Mouse (Mus musculus): ENCODE measurements at regions not wholly inside any gene's neighbourhood (a gene's known extent, or its start where the extent isn't known, plus 50 kb on each side); places are given as distances from the start of the nearest gene placed in this dataset.

DNA sequence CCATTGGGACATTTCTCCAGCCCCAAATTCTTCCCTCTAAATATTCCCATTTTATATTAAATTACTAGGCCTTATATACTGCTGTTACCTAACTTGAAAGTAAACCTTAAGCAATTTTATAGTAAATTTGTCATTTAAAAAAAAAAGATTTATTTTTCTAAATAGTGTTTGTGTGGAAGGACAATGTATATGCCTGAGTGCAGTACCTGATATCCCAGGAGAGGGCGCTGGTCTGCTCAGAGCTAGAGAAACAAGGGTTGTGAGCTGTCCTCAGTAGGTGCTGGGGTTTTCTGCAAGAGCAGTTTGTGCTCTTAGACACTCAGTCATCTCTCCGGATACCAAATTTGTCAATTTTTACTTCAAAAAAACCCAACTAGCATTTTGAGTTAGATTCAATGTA is 224.4 kb upstream of the Tshz3 start:
- H3K4me3 ChIP-seq (ENCODE audit: low read depth, low read length) = no peak overlapping the region
- TF ChIP-seq CTCF (IDR thresholded peaks at IDR 0.05; ENCODE audit: low read depth, low read length) (peak; percentile 17), EP300 (IDR thresholded peaks at IDR 0.05; ENCODE audit: insufficient read depth, low read depth, low read length) (no peak), POLR2A (IDR thresholded peaks at IDR 0.05; ENCODE audit: insufficient read depth, low read length) (no peak)
- H3K9ac ChIP-seq (ENCODE audit: low read depth, poor library complexity, severe bottlenecking) = no peak overlapping the region
- H3K4me1 ChIP-seq (ENCODE audit: control insufficient read depth, insufficient read depth, low read length) = no peaks in the 10 kb centered on the region
- H3K9me3 ChIP-seq (replicated peaks; ENCODE audit: control insufficient read depth, insufficient read depth, low read length, poor library complexity, severe bottlenecking) = no peaks in the 10 kb centered on the region
- no peaks in the 10 kb centered on the region for H3K27me3 ChIP-seq (ENCODE audit: control insufficient read depth, insufficient read depth, low read length, poor library complexity, severe bottlenecking)
- H3K27ac ChIP-seq (ENCODE audit: insufficient read depth, low read length) = no peak overlapping the region
- H3K36me3 ChIP-seq (ENCODE audit: control insufficient read depth, insufficient read depth, low read length, poor library complexity, severe bottlenecking) = no peaks in the 10 kb centered on the region

DNA sequence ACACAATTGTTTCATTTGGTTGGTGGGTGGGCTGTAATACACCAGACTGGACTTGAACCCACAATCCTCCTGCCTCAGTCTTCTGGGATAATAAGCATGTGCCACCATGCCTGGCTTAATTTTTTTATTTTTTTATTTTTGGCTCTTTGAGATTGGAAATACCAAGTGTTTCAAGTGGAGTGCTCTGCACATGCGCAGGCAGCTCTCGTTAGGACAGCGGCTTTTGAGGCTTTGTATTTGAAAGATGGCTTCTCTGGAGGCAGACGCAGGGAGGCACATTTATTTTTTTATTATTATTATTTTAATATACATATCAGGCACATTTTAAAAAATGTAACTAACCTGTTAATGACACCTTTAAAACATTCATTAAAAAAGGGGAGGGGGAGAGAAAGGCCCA is 221.5 kb upstream of the Tshz3 start:
- H3K9ac ChIP-seq (ENCODE audit: low read depth, poor library complexity, severe bottlenecking) = no peak overlapping the region
- H3K4me1 ChIP-seq (ENCODE audit: control insufficient read depth, insufficient read depth, low read length) = no peaks in the 10 kb centered on the region
- no peak overlapping the region for H3K27ac ChIP-seq (ENCODE audit: insufficient read depth, low read length)
- no peak overlapping the region for H3K4me3 ChIP-seq (ENCODE audit: low read depth, low read length)
- TF ChIP-seq POLR2A (IDR thresholded peaks at IDR 0.05; ENCODE audit: insufficient read depth, low read length) (no peak), CTCF (IDR thresholded peaks at IDR 0.05; ENCODE audit: low read depth, low read length) (no peak), EP300 (IDR thresholded peaks at IDR 0.05; ENCODE audit: insufficient read depth, low read depth, low read length) (no peak)
- no peaks in the 10 kb centered on the region for H3K36me3 ChIP-seq (ENCODE audit: control insufficient read depth, insufficient read depth, low read length, poor library complexity, severe bottlenecking)
- no peaks in the 10 kb centered on the region for H3K27me3 ChIP-seq (ENCODE audit: control insufficient read depth, insufficient read depth, low read length, poor library complexity, severe bottlenecking)
- no peaks in the 10 kb centered on the region for H3K9me3 ChIP-seq (replicated peaks; ENCODE audit: control insufficient read depth, insufficient read depth, low read length, poor library complexity, severe bottlenecking)

DNA sequence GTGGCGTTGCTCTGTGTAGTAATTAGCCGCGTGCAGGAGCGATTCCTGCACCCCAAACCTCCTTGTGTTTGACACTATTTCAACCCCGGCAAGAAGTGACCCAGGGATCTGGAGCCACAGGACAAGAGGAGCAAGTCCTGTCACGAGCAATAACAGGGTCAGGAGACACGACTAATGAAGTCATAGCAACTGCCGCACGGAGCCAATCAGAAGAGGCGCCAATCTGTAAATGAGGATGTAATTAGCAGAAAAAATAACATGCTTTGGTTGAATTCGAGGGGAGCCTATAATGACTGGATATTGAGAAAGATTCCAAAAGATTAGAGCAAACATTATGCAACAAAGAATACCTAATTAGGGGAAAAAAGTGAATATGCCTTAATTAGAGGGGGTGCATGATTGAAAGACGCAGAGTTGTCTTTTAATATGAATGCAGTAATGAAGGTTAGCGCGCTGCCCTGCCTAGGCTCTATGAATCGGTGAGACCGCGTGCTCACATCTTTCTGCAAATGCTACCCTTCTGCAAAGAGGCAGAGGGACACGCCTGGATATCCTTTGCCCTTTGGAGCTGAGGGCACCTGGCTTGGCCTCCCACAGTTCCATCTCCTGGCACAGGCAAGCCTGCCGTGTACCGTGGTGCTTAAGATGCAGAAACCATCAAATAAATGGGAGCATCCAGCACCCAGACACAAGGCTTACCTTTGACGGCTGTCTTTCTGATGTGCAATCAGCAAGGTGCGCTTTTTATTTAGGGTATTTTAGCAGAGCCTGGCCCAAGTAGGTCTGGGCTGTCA is 220.9 kb upstream of the Tshz3 start:
- no peak overlapping the region for H3K27ac ChIP-seq (ENCODE audit: insufficient read depth, low read length)
- no peaks in the 10 kb centered on the region for H3K27me3 ChIP-seq (ENCODE audit: control insufficient read depth, insufficient read depth, low read length, poor library complexity, severe bottlenecking)
- TF ChIP-seq POLR2A (IDR thresholded peaks at IDR 0.05; ENCODE audit: insufficient read depth, low read length) = no peak
- TF ChIP-seq CTCF (IDR thresholded peaks at IDR 0.05; ENCODE audit: low read depth, low read length) = no peak
- TF ChIP-seq EP300 (IDR thresholded peaks at IDR 0.05; ENCODE audit: insufficient read depth, low read depth, low read length) = no peak
- H3K9me3 ChIP-seq (replicated peaks; ENCODE audit: control insufficient read depth, insufficient read depth, low read length, poor library complexity, severe bottlenecking) = no peaks in the 10 kb centered on the region
- no peak overlapping the region for H3K4me3 ChIP-seq (ENCODE audit: low read depth, low read length)
- no peaks in the 10 kb centered on the region for H3K36me3 ChIP-seq (ENCODE audit: control insufficient read depth, insufficient read depth, low read length, poor library complexity, severe bottlenecking)
- H3K9ac ChIP-seq (ENCODE audit: low read depth, poor library complexity, severe bottlenecking) = no peak overlapping the region
- no peaks in the 10 kb centered on the region for H3K4me1 ChIP-seq (ENCODE audit: control insufficient read depth, insufficient read depth, low read length)

DNA sequence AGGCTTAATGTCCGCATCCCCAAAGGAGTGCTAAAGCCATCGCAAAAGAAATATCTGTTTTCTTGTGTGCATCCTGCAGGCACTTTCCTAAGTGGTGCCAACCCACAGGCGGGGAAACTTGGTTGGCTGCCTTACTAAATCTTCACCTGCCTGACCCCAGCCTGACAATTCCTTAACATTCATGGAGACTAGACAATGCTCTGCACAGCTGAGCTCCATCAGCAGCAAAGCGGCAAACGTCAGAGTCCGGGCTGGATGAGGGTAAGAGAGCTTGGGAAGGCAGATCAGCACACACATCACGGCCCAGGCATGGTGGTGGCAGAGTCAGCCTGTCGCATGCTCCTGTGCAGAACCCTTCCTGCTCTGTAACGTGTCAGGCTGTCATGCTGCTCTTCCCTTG is 209.8 kb upstream of the Tshz3 start:
- Histone ChIP-seq H3K27me3 (ENCODE audit: control insufficient read depth, insufficient read depth, low read length, poor library complexity, severe bottlenecking) (no peaks in the 10 kb centered on the region), H3K27ac (ENCODE audit: insufficient read depth, low read length) (no peak overlapping the region), H3K4me1 (ENCODE audit: control insufficient read depth, insufficient read depth, low read length) (no peaks in the 10 kb centered on the region), H3K9ac (ENCODE audit: low read depth, poor library complexity, severe bottlenecking) (no peak overlapping the region), H3K4me3 (ENCODE audit: low read depth, low read length) (no peak overlapping the region), H3K36me3 (ENCODE audit: control insufficient read depth, insufficient read depth, low read length, poor library complexity, severe bottlenecking) (no peaks in the 10 kb centered on the region), H3K9me3 (replicated peaks; ENCODE audit: control insufficient read depth, insufficient read depth, low read length, poor library complexity, severe bottlenecking) (no peaks in the 10 kb centered on the region)
- TF ChIP-seq CTCF (IDR thresholded peaks at IDR 0.05; ENCODE audit: low read depth, low read length) (no peak), POLR2A (IDR thresholded peaks at IDR 0.05; ENCODE audit: insufficient read depth, low read length) (no peak), EP300 (IDR thresholded peaks at IDR 0.05; ENCODE audit: insufficient read depth, low read depth, low read length) (no peak)

DNA sequence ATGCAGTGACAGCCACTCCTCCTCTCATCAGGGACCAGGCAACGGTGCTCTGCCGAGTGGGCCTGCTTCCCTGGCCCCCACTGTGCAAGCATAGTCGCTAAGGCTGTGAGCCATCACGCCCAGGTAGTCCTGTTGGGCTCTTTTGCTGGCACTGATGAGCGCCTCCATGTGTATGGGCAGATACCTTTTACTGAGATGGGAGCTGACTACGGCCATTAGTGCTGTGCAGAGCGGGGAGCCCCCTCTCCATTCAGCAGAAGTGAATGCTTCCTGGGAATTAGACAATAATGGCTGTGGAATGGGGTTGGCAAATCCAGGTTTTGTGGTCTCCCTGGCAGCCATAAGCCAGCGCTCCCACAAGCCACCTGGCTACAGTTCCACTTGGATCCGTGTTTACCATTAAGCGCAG is 206.7 kb upstream of the Tshz3 start:
- H3K36me3 ChIP-seq (ENCODE audit: control insufficient read depth, insufficient read depth, low read length, poor library complexity, severe bottlenecking) = no peaks in the 10 kb centered on the region
- TF ChIP-seq EP300 (IDR thresholded peaks at IDR 0.05; ENCODE audit: insufficient read depth, low read depth, low read length) = no peak
- no peak for TF ChIP-seq CTCF (IDR thresholded peaks at IDR 0.05; ENCODE audit: low read depth, low read length)
- no peak for TF ChIP-seq POLR2A (IDR thresholded peaks at IDR 0.05; ENCODE audit: insufficient read depth, low read length)
- no peaks in the 10 kb centered on the region for H3K27me3 ChIP-seq (ENCODE audit: control insufficient read depth, insufficient read depth, low read length, poor library complexity, severe bottlenecking)
- no peak overlapping the region for H3K4me3 ChIP-seq (ENCODE audit: low read depth, low read length)
- H3K27ac ChIP-seq (ENCODE audit: insufficient read depth, low read length) = no peak overlapping the region
- H3K9me3 ChIP-seq (replicated peaks; ENCODE audit: control insufficient read depth, insufficient read depth, low read length, poor library complexity, severe bottlenecking) = no peaks in the 10 kb centered on the region
- H3K9ac ChIP-seq (ENCODE audit: low read depth, poor library complexity, severe bottlenecking) = no peak overlapping the region
- no peaks in the 10 kb centered on the region for H3K4me1 ChIP-seq (ENCODE audit: control insufficient read depth, insufficient read depth, low read length)

DNA sequence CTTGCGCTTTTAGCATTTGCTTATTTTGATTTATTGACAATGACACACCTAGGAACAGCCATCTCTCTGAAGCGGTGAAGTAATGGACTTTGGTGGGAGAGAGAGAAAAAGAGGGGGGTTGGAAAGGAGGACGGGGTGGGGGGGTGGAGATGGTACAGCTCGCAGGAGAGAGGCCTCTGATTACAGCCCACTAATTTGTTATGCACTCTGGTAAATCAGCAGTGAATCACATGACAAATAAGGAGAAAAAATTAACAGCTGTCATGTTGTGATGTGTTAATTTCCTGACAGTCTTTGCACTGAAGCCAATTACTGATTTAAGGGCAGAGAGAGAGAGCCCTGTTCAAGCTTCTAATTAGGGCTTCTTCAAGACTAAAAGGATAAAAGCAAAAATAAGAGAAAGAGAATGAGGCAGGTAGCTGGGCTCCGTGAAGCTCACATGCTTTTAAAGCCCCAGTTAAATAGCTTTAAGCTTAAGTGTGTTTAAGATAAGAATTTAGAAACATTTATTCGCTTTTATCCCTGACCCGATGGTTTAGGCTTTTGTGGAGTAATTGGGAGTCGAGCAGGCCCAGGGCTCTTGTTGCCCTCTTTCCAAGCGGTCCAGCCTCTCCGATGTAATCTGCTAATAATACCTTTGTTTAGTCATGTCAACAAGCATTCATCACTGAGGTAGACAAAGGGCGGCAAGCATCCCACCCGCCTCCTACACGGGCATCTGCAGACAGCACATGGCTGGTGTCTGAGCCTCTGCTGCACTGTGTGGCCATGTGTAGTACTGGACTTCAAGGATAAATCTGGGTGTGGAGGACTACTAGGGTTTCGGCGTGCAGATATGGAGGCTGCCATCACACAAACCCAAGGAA is 193.7 kb upstream of the Tshz3 start:
- Histone ChIP-seq H3K4me3 (ENCODE audit: low read depth, low read length) (no peak overlapping the region), H3K9me3 (replicated peaks; ENCODE audit: control insufficient read depth, insufficient read depth, low read length, poor library complexity, severe bottlenecking) (no peaks in the 10 kb centered on the region), H3K9ac (ENCODE audit: low read depth, poor library complexity, severe bottlenecking) (no peak overlapping the region), H3K36me3 (ENCODE audit: control insufficient read depth, insufficient read depth, low read length, poor library complexity, severe bottlenecking) (no peaks in the 10 kb centered on the region), H3K4me1 (ENCODE audit: control insufficient read depth, insufficient read depth, low read length) (no peaks in the 10 kb centered on the region), H3K27me3 (ENCODE audit: control insufficient read depth, insufficient read depth, low read length, poor library complexity, severe bottlenecking) (no peaks in the 10 kb centered on the region), H3K27ac (ENCODE audit: insufficient read depth, low read length) (no peak overlapping the region)
- TF ChIP-seq EP300 (IDR thresholded peaks at IDR 0.05; ENCODE audit: insufficient read depth, low read depth, low read length) (no peak), POLR2A (IDR thresholded peaks at IDR 0.05; ENCODE audit: insufficient read depth, low read length) (no peak), CTCF (IDR thresholded peaks at IDR 0.05; ENCODE audit: low read depth, low read length) (no peak)

Measured in ES-Bruce4 (cell line).